Mouse (Mus musculus) mature B cell (primary cell): ENCODE data around the gene Cldn11.

ENCODE experiments used
- in situ Hi-C: fragments of 300-500 bp; cut with MboI; formaldehyde crosslinking; loops from 2 replicates; pipeline ENCODE4 v1.14.3; 2019

Cldn11 gene

GRCm38 (mm10) chr3:31149706-31150105 is at the start of gene Cldn11:
Gene Cldn11 (plus strand): TSS chr3:31149920.
- in situ Hi-C loops = loop anchor here (25.0 kb wide), 1 partner anchor 537 kb away; the partner anchor contains the start of gene Mynn

- in situ Hi-C loops = no loop called here
Observed at GRCm38 (mm10) chr3:31100026-31100425, 49.7 kb upstream of the Cldn11 start.

DNA sequence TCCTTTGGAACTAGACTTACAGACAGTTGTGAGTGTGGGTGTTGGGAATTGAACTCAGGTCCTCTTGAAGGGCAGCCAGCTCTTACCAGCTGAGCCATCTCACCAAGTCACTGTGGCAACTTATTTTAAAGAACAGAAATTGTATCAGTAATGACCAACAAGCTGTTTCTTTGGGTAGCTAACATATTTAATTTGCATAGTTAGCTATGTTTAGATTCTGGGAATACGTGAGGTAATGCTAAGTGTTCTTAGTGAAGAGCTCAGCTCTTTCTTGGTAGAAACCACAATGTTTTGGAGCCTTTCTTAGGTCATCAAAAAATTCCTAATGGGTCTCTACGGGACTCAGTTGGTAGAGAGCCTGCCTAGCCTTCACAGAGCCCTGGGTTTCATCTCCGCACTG is 48.9 kb upstream of the Cldn11 start:
- in situ Hi-C loops = no loop called here

- in situ Hi-C loops = no loop called here
Observed at GRCm38 (mm10) chr3:31104936-31105335, 44.8 kb upstream of the Cldn11 start.

DNA sequence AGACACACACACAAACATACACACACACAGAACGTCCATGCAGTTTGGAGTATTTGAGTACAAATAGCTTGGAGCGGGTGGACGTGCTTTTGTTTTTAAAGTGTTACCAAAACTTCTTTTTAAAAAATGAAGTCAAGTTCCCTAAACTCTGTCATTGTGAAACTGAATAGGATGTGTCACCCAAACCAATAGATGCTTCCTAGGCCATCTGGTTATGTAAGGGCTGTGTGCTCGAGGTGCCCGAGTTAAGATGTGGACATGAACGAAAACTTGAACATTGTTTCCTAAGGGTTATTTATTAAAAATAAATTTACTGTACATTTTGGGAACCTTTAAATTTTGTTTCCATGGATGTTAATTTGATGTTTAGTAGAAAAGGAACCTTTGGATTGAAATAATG is 43.1 kb upstream of the Cldn11 start:
- in situ Hi-C loops = no loop called here

- in situ Hi-C loops = no loop called here
Observed at GRCm38 (mm10) chr3:31107674-31108073, 42.0 kb upstream of the Cldn11 start.

DNA sequence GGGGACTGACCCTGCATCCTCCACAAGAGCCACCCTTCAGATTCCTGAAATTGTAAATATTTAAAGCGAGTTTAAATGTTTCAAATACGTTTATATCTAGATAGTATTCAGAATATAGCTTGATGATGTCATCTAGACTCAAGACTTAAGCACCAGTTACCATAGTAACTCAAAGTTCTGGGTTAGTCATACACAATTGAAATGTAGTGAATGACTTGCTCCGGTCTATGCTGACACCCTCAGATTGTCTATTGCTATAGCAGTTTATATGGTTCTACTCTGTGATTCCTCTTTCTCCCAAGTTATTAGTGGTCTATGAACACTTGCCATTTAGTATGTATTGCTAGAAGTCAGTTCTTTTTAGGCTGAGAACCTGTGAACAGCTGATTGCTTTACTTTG is 40.6 kb upstream of the Cldn11 start:
- in situ Hi-C loops = no loop called here

GRCm38 (mm10) chr3:31123098-31123497 is 26.6 kb upstream of the Cldn11 start:
- in situ Hi-C loops = no loop called here

- in situ Hi-C loops = loop anchor here (25.0 kb wide), 1 partner anchor 514 kb away; the partner anchor contains the start of gene Mynn
Observed at GRCm38 (mm10) chr3:31126303-31126702, 23.4 kb upstream of the Cldn11 start.

DNA sequence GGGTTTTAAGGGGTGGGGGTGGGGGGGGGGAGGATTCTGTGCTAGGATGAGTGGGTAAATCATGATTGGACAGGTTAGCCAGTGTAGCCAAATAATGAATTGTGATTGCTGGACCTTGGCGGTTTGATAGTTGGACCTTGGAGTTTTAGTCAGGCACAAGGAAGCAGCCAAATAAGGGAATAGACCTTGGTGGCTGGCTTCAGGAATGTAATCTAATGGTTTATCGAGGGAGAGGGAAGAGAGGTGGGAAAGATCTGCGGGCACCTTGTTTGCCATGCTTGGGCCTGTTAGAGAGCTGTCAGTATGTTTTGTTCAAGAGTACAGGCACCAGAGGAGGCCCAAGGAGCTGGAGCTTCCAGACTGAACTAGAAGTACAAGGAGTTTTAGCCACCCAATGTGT is 22.9 kb upstream of the Cldn11 start:
- in situ Hi-C loops = loop anchor here (25.0 kb wide), 1 partner anchor 515 kb away; the partner anchor contains the start of gene Mynn

GRCm38 (mm10) chr3:31129766-31130165 is 20.0 kb upstream of the Cldn11 start:
- in situ Hi-C loops = loop anchor here (25.0 kb wide), 1 partner anchor 517 kb away; the partner anchor contains the start of gene Mynn

DNA sequence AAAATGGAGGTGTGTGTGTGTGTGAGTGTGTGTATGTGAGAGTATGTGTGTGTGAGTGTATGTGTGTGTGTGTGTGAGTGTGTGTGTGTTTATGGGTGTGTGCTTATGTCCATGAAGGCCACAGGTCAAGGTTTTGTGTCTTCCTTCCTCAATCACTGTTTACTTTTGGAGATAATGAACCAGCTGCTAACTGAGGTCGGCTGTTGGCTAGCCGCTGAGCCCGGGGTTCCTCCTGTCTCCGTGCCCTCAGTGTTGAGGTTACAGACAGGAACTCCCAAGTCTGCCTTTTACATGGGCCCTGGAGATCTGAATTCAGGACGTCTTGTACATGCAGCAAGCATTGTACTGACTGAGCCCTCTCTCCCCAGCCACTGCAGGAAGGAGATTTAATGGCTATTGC is 16.1 kb upstream of the Cldn11 start:
- in situ Hi-C loops = loop anchor here (25.0 kb wide), 1 partner anchor 521 kb away; the partner anchor contains the start of gene Mynn

GRCm38 (mm10) chr3:31134246-31134645 is 15.5 kb upstream of the Cldn11 start:
- in situ Hi-C loops = loop anchor here (25.0 kb wide), 1 partner anchor 522 kb away; the partner anchor contains the start of gene Mynn

- in situ Hi-C loops = loop anchor here (5.0 to 25.0 kb wide), 2 partner anchors 77 to 522 kb away; partner anchors contain the start of gene Mynn
Observed at GRCm38 (mm10) chr3:31134696-31135095, 15.0 kb upstream of the Cldn11 start.

DNA sequence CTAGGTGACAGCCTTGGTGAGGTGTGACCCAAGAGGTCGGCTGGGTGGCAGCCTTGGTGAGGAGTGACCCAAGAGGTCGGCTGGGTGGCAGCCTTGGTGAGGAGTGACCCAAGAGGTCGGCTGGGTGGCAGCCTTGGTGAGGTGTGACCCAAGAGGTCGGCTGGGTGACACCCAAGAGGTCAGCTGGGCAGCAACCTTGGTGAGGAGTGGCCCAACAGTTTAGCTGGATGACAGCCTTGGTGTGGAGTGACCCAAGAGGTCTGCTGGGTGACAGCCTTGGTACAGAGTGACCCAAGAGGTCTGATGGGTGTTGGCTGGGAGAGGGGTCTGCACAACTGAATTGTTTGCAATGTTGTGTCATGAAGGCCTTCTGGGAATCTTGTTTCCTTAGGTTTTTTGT is 13.1 kb upstream of the Cldn11 start:
- in situ Hi-C loops = loop anchor here (5.0 to 25.0 kb wide), 2 partner anchors 79 to 524 kb away; partner anchors contain the start of gene Mynn

- in situ Hi-C loops = loop anchor here (5.0 to 25.0 kb wide), 2 partner anchors 81 to 526 kb away; partner anchors contain the start of gene Mynn
Observed at GRCm38 (mm10) chr3:31138454-31139424, 11.0 kb upstream of the Cldn11 start.

GRCm38 (mm10) chr3:31141621-31142020 is 8.1 kb upstream of the Cldn11 start:
- in situ Hi-C loops = loop anchor here (25.0 kb wide), 1 partner anchor 529 kb away; the partner anchor contains the start of gene Mynn

DNA sequence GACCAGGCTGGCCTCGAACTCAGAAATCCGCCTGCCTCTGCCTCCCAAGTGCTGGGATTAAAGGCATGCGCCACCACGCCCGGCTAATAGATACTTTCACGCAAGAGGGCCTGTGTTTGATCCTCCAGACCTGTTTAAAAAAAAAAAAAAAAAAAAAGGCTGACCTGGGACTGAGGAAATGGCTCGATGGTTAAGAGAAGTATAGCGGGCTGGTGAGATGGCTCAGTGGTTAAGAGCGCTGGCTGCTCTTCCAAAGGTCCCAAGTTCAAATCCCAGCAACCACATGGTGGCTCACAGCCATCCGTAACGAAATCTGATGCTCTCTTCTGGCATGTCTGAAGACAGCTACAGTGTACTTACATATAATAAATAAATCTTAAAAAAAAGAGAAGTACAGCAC is 4.5 kb upstream of the Cldn11 start:
- in situ Hi-C loops = loop anchor here (25.0 kb wide), 1 partner anchor 533 kb away; the partner anchor contains the start of gene Mynn

DNA sequence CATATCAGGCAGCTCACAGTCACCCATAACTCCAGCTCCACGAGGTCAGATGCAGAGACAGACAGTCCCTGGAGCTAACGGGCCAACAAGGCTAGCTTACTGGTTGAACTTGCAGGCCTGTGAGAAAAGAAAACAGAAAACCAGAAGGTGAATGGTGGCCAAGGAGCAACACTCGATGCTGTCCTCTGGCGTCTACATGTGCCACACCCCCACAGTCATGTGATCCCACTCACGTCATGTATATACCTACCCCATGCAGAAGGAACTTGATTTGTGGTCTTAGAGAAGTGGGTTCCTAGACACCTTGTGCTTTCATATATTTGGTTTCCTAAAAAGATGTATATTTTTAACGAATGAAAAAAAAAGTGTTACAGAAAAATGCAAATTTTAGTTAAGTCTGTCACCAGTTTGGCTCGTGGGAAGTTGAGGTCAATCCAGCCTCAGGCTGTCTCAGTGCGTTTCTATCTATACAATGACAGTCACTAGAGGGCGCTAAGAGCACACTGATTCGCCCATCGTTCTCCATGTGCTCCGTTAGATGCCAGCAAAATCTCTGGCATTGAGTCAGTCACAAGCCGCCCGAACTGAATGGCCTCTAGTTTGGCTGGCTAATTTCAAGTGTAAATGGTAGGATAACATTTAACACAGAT is 4.0 kb upstream of the Cldn11 start:
- in situ Hi-C loops = loop anchor here (25.0 kb wide), 1 partner anchor 533 kb away; the partner anchor contains the start of gene Mynn

DNA sequence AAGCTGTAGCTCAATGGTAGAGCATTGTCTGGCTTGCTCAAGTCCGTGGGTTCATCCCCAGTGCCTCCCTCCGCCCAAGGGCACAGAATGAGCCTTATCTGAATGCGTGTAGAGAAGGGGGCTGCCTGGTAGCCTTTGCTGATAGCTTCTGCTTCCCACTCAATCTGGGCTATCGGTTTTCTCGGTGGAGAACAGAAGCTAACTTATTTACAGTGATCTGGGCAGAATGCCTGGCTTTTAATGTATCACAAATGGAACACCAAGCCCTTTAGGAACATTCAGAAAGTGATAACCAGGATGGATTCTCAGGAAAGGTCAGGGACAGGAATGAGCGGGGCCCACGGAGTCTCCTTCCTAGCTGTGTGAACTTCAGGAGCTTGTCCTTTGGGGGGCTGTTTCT is 1.1 kb upstream of the Cldn11 start:
- in situ Hi-C loops = loop anchor here (25.0 kb wide), 1 partner anchor 536 kb away; the partner anchor contains the start of gene Mynn

- in situ Hi-C loops = no loop called here
Observed at GRCm38 (mm10) chr3:31152108-31152507, 2.4 kb downstream of the Cldn11 start.

DNA sequence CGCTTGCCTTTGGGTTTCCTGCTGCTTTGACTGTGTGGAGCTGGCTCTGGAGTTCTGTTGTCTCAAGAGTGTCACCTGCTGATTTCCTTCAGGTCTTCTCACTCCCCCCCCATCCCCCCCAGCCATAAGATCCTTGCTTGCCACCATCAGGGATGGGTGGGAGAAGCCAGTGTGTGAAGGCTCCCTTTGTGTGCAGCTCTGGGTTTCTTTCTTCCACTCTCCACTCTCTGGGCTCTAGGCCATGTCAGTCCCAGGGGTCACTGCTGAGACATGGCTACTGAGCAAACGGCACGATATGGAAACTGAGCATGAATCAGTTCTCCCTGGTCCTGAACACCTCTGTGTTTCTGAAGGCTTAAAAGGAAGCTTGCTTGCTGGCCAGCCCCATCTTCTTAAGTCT is 6.4 kb downstream of the Cldn11 start:
- in situ Hi-C loops = no loop called here
